Mouse (Mus musculus) gastrocnemius, adult 2 months (tissue): ENCODE data around the gene Slc6a11. TPM values are rescaled to one million over a fixed set of nuclear protein-coding genes. Genes with fewer than 3 reads are reported as not detected.

Experiments used
- DNase-seq: peaks from one replicate; pipeline ENCODE4 v3.0.0; 2022
- H3K27ac ChIP-seq: fragments of 200-600 bp; 2 replicates; pipeline ENCODE4 v1.8.1; 2022; ENCODE audit warnings: mild to moderate bottlenecking
- H3K4me3 ChIP-seq: fragments of 200-600 bp; 2 replicates; pipeline ENCODE4 v1.8.1; 2022; ENCODE audit warnings: mild to moderate bottlenecking, moderate library complexity
- CTCF ChIP-seq: fragments of 200-600 bp; IDR thresholded peaks from 2 replicates; pipeline ENCODE4 v1.8.1; 2022; ENCODE audit warnings: antibody characterized with exemption, mild to moderate bottlenecking, moderate library complexity
- intact Hi-C: fragments of 180-260 bp; cut with DNase I; formaldehyde crosslinking; loops from one replicate; pipeline ENCODE4 v1.15.1; 2025
- total RNA-seq, 2 experiments: library from RNA; stranded (reverse); gene quantifications; 2 replicates each; pipeline ENCODE4 v1.2.3; 2021

Gene Slc6a11
- total RNA-seq, 2 experiments from 2014 or later = 0.08 TPM; not detected in 1

DNA sequence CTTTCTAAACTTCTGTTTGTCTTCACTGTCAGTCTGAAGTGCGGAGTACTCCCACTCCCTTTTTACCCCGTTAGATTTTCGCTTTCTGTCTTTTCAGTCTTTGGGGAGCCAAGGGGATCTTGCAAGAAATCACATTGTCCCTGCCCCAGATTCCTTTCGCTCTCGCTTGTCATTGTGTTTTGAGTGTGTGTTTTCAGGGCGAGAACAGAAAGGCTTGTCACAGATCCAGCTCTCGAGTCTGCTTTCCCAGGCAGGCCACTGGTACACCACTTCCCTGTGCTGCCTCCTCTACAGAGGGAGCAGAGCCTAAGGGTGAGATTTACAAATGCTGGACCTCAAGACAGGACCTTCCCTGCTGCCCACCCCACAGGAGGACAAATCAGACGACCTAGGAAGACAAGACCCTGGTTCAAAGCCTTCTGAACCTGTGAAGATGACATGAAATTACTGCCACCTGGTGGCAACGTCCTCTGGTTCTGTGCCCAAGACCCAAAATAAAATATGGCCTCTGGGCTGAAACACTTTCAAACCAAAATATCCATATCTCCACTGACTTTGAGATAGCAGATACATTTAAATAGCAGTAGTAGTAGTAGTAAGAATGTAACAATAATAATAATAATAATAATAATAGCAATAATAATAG, 68.3 kb downstream of the Slc6a11 start:
- intact Hi-C loops = no loop called here
- DNase-seq = no peak
- Histone ChIP-seq H3K4me3 (no peak overlapping the region), H3K27ac (no peak overlapping the region)
- TF ChIP-seq CTCF = peak; percentile 24; the same call in 1 of the 2 replicates

DNA sequence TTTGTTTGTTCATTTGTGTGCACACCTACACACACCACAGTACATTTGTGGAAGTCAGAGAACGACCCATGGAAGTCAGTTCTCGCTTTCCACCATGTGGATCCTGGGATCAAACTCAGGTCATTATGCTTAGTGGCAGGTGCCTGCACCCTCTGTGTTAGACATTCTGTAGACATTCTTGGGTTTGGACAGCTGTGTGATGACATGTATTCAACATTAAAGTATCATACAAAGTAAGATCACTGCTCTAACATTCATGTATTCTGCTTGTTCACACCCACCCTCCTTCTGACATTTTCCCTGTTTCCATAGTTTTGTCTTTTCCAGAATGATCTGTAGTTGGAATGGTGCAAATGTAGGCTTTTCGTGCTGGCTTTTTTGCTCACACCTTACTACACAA, 73.5 kb downstream of the Slc6a11 start:
- TF ChIP-seq CTCF = no peak
- intact Hi-C loops = loop anchor here (5.0 kb wide), 1 partner anchor 117 kb away; no protein-coding TSS in a partner anchor
- H3K4me3 ChIP-seq = no peak overlapping the region
- no peak overlapping the region for H3K27ac ChIP-seq
- no peak for DNase-seq

DNA sequence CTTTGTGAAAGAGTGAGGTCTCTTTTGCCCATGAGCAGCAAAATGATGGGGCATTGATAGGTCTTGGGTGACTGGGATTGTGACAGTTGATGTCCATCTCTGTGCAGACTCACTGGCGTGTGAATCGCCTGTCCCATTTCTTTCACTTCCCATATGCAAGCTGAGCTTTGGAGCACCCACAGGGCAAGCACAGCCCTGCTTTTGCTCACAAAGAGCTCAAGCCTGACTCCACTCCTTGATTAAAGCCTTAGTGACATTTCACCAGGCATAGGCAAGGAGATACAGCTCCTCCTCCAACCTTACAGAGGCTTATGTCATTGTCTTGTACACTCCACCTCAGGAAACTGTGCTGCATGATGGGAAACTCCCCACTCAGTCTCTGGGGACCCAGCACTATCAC, 77.3 kb downstream of the Slc6a11 start:
- no peak overlapping the region for H3K27ac ChIP-seq
- TF ChIP-seq CTCF = no peak
- intact Hi-C loops = no loop called here

DNA sequence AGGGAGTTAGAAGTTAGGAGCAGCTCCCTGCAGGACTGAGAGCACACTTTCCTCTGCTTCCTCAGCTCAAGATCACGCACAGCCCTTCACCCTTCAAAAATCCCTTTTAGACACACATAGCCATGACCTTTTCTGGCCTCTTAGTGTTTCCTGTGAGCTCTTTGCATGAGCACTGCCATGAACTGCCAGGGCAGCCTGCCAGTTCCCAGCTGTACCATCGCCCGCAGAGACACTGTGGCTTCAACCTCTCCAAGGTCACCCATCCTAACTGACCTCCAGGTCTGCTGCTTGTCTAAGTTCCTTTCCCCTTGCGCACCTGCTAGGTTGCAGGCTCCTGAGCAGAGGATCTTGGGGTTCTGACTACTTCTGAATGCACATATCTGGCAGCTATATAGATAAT, 83.4 kb downstream of the Slc6a11 start:
- DNase-seq = no peak
- Histone ChIP-seq H3K4me3 (no peak overlapping the region), H3K27ac (no peak overlapping the region)
- intact Hi-C loops = no loop called here
- no peak for TF ChIP-seq CTCF

More for the DNA sequence above, 77.3 kb downstream of the Slc6a11 start:
- no peak for DNase-seq
- H3K4me3 ChIP-seq = no peak overlapping the region

DNA sequence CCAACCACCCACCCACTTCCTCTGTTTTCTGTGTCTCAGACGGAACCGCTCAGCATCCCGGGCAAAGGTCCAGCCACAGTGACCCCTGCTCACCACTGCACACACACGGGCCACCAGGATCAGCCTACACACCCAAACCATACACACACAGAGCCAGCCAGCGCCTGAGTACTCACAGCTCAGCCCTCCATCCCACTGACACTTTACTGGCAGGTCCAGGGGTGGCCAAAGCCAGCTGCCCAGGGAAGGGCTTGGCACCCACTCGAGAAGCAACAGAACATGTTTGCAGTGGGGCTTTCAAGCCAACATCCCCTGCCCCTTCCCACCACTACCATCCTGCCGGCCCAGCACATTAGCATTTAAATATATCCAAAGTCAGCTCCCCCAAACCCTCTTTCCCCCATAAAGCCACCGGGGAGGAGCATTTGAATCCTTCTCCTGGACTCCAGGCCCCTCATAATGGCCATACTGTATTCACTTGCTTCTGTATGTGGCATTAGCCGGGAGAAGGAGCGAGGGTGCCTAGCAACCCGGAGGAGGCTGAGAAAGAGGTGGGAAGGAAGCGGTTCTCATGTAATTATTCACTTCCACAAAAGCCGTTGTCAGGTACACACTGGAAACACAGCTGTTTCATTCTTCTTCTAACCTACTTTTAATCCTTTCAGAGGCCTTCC, 85.8 kb downstream of the Slc6a11 start:
- H3K27ac ChIP-seq = no peak overlapping the region
- DNase-seq = no peak
- no peak overlapping the region for H3K4me3 ChIP-seq
- TF ChIP-seq CTCF = no peak
- intact Hi-C loops = no loop called here

DNA sequence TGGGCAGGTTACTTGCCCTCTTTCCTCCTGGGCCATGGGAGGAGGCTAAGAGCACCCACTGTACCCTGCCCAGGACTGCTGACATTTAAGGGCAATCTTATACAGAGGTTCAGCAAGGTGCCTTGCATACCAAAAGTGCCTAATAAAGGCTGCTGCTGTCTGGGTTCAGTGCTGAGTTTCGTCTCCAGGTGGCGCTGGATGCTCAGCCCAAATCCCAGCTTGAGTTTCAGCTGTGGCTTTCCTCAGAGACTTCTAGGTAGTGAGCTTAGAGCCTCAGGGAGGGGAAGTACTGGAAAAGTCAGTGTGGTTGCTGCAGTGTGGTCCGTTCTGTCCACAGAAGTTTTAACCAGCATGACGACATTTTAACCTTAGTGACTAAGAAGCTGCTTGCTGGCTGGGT, 93.4 kb downstream of the Slc6a11 start:
- DNase-seq = no peak
- intact Hi-C loops = no loop called here

DNA sequence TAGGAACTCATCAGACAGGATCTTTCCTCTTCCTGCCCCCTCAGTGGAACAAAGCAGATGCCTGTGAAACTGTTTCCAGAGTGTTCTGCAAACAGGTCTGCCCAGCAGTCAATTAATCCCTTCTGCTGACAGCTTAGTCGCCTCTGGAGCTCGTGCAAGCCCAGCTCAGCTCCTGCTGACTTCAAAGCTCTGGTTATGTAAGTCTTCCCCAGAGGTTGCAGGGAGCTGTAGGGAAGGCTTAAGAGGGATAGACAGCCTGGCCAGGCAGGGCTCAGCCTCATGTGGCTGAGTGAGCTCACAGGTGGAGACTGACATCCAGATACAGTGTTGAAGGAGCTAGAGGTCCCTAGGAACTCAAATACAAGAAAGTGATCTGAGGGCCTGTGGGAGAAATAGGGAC, 96.3 kb downstream of the Slc6a11 start:
- no peak for DNase-seq
- Histone ChIP-seq H3K4me3 (no peak overlapping the region), H3K27ac (no peak overlapping the region)
- TF ChIP-seq CTCF = no peak
- intact Hi-C loops = no loop called here

More for the DNA sequence above, 93.4 kb downstream of the Slc6a11 start:
- Histone ChIP-seq H3K27ac (no peak overlapping the region), H3K4me3 (no peak overlapping the region)
- TF ChIP-seq CTCF = peak; percentile 55

DNA sequence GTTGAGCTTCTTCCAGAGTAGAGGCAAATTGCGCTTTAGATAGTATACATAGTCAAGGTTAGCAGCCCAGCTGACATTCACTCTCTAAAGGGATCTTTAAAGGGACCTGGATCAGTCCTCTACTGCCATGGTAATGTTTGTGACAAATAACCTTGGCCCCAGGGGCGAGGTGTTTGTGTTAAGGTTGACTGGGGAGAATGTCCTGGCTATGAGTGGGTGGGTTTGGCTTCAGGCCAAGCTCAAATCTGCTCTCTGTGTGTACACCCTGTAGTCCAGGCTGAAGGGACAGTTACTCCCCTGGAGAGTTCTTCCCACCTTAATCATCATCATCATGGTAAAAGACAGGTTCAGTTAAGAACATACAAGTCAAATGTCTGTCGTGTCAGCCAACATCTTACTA, 97.2 kb downstream of the Slc6a11 start:
- no peak for TF ChIP-seq CTCF
- DNase-seq = no peak
- intact Hi-C loops = no loop called here
- no peak overlapping the region for H3K4me3 ChIP-seq
- H3K27ac ChIP-seq = no peak overlapping the region

DNA sequence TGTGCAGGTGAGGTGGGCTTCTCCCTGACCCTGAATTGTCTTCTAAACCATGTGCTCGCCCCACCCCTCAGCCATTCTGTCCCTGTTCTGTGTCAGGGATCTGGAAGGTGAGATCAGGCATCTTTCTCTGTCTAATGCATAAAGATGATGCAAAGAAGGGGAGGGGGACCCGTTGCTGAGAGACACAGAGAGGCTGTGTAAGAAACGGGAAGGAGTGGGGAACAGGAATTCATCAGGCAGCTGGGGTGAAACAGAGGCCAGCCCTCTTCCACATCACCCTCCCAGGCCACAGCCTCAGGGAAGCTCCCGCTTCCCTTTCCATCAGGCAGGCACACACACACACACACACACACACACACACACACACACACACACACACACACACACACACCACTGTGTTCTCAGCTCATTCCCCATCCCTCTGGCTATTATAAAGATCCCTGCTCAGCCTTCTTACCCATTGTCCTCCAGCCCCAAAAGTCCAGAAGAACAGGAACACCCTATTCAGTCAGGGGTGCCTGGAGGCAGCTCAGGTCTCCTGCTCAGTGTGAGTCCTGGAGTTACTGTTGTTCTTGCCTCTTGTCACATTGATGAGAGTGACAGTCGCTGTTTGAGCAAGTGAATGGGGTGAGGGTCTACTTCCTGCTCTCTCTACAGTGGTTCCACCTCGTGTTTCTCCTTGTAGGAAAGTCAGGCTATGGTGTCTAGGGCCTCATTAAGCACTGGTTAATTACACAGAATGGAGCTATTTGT, 108.0 kb downstream of the Slc6a11 start:
- DNase-seq = no peak

DNA sequence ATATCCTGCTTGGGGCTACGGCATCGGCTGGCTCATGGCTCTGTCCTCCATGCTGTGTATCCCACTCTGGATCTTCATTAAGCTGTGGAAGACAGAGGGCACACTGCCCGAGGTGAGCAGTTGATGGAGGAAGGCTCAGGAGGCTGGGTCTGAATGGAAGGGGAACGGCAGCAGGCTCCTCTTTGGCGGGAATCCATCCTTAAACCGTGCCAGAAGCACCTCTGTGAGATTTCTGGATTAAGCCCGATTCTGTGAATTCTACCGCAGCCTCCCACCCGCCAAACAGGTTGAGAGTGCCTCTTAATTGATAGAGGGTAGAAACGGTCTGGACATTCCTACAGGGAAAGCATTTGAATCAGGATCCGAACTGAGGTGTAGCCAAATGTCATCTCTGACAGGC, 114.6 kb downstream of the Slc6a11 start:
- no peak for DNase-seq
- no peak overlapping the region for H3K4me3 ChIP-seq
- intact Hi-C loops = no loop called here
- H3K27ac ChIP-seq = no peak overlapping the region
- no peak for TF ChIP-seq CTCF

More for the DNA sequence above, 108.0 kb downstream of the Slc6a11 start:
- TF ChIP-seq CTCF = no peak
- intact Hi-C loops = no loop called here
- Histone ChIP-seq H3K27ac (no peak overlapping the region), H3K4me3 (no peak overlapping the region)

DNA sequence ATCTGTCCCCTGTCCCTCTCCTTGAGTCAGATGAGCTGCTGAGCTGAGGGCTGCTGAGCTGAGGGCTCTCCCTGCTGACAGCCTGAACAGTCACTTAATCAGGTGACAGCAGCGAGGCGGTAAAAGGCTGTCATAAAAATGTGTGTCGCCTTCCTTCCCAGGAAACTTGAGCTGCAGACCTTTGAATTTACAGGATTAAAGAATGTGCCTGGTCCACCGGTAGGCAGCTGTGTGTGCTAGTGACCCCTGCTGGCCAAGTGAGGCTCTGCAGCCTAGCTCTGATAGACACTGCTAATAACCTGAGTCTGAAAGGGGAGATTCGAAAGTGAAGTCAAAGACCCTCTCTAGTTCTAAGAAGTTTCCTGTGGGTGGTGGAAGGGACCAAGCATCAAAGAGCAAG, 119.3 kb downstream of the Slc6a11 start:
- no peak overlapping the region for H3K4me3 ChIP-seq
- no peak overlapping the region for H3K27ac ChIP-seq
- no peak; the same call in 1 of the 2 replicates for TF ChIP-seq CTCF
- DNase-seq = peak; percentile 63
- intact Hi-C loops = loop anchor here (1.0 to 10.0 kb wide), 2 partner anchors 161 to 486 kb away; no protein-coding TSS in a partner anchor

DNA sequence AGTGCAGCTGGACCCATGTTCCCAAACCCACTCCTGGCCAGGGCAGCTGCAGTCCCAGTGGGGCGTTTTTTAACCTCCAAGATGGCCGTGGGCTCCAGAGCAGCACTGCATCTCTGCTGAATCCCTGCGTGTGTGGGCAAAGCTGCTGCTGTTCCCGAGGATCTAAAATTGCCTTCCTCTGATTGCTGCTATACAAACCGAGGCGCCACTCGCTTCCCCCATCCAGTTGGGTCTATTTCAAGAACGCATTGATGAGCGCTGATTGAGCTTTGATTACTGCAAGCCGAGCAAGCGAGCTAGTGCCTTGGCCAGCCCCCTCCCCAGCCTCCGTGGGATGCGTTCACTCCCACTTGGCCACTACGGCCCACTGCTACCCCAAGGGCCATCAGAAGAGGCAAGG, 123.9 kb downstream of the Slc6a11 start:
- H3K4me3 ChIP-seq = no peak overlapping the region
- no peak overlapping the region for H3K27ac ChIP-seq
- intact Hi-C loops = loop anchor here (10.0 kb wide), 1 partner anchor 490 kb away; no protein-coding TSS in a partner anchor
- no peak for TF ChIP-seq CTCF
- no peak for DNase-seq
